Mouse (Mus musculus): Measurements from ENCODE around the gene Olfr484. TPM values are rescaled to one million over a fixed set of nuclear protein-coding genes. Genes with fewer than 3 reads are reported as not detected.

Olfr484 gene
- polyA plus RNA-seq, 2 experiments = not detected

- WGBS (ENCODE audit: insufficient replicate concordance) = 71% methylated on average over 1 of the region's 1 CpGs
- DNase-seq (ENCODE audit: low read depth in 3 of 3, low spot score in 3 of 3) (no peak), ATAC-seq (ENCODE audit: insufficient read depth) (no peak)
- Histone ChIP-seq H3K9me3 (ENCODE audit: control insufficient read depth, low read length) (no peaks in the 10 kb centered on the region), H3K9ac (replicated peaks) (no peak within 1 kb of the TSS), H3K4me2 (ENCODE audit: low read depth) (no peak within 1 kb of the TSS), H3K4me3 (ENCODE audit: insufficient read depth in 1 of 2, low read depth in 2 of 2, low read length in 2 of 2) (no peak within 1 kb of the TSS), H3K27ac (no peak within 1 kb of the TSS), H3K36me3 (replicated peaks; ENCODE audit: control insufficient read depth, insufficient read depth, low read depth) (no peaks in the 10 kb centered on the region), H3K27me3 (ENCODE audit: control insufficient read depth, insufficient read depth, low read length) (no peaks in the 10 kb centered on the region), H3K4me1 (replicated peaks; ENCODE audit: control insufficient read depth in 2 of 2, insufficient read depth in 2 of 2, low read length in 1 of 2) (no peaks in the 10 kb centered on the region)
- no peak for TF ChIP-seq EP300 (IDR thresholded peaks at IDR 0.05; ENCODE audit: low read depth)
- TF ChIP-seq CTCF (IDR thresholded peaks at IDR 0.05; ENCODE audit: low read depth) = no peak
Measured at GRCm38 (mm10) chr7:108100549-108100948, 26.7 kb downstream of the Olfr484 start, which contains the start of gene Olfr483. Gene Olfr483, plus strand, starts transcription at chr7:108100849.

GRCm38 (mm10) chr7:108097486-108097885, 29.8 kb downstream of the Olfr484 start, which contains the start of gene Olfr482:
Gene Olfr482, minus strand, starts transcription at chr7:108097586.
- no peak within 1 kb of the TSS for H3K4me3 ChIP-seq (ENCODE audit: insufficient read depth in 1 of 2, low read depth in 2 of 2, low read length in 2 of 2)
- no peaks in the 10 kb centered on the region for H3K36me3 ChIP-seq (replicated peaks; ENCODE audit: control insufficient read depth, insufficient read depth, low read depth)
- TF ChIP-seq CTCF (IDR thresholded peaks at IDR 0.05; ENCODE audit: low read depth) (no peak), EP300 (IDR thresholded peaks at IDR 0.05; ENCODE audit: low read depth) (no peak)
- no peak within 1 kb of the TSS for H3K4me2 ChIP-seq (ENCODE audit: low read depth)
- no peaks in the 10 kb centered on the region for H3K4me1 ChIP-seq (replicated peaks; ENCODE audit: control insufficient read depth in 2 of 2, insufficient read depth in 2 of 2, low read length in 1 of 2)
- no peak within 1 kb of the TSS for H3K9ac ChIP-seq (replicated peaks)
- DNase-seq (ENCODE audit: low read depth in 3 of 3, low spot score in 3 of 3) (no peak), ATAC-seq (ENCODE audit: insufficient read depth) (no peak)
- H3K9me3 ChIP-seq (ENCODE audit: control insufficient read depth, low read length) = no peaks in the 10 kb centered on the region
- no peaks in the 10 kb centered on the region for H3K27me3 ChIP-seq (ENCODE audit: control insufficient read depth, insufficient read depth, low read length)
- WGBS (ENCODE audit: insufficient replicate concordance) = 65% methylated on average over 1 of the region's 1 CpGs
- H3K27ac ChIP-seq = no peak within 1 kb of the TSS

GRCm38 (mm10) chr7:108079555-108079954, 47.7 kb downstream of the Olfr484 start, which contains the start of gene Olfr481:
Gene Olfr481, plus strand, starts transcription at chr7:108079855.
- H3K4me2 ChIP-seq (ENCODE audit: low read depth) = no peak within 1 kb of the TSS
- H3K27me3 ChIP-seq (ENCODE audit: control insufficient read depth, insufficient read depth, low read length) = no peaks in the 10 kb centered on the region
- H3K4me3 ChIP-seq (ENCODE audit: insufficient read depth in 1 of 2, low read depth in 2 of 2, low read length in 2 of 2) = no peak within 1 kb of the TSS
- TF ChIP-seq CTCF (IDR thresholded peaks at IDR 0.05; ENCODE audit: low read depth) (no peak), EP300 (IDR thresholded peaks at IDR 0.05; ENCODE audit: low read depth) (no peak)
- no peak for DNase-seq (ENCODE audit: low read depth in 3 of 3, low spot score in 3 of 3)
- H3K9me3 ChIP-seq (ENCODE audit: control insufficient read depth, low read length) = no peaks in the 10 kb centered on the region
- H3K27ac ChIP-seq = no peak within 1 kb of the TSS
- H3K9ac ChIP-seq (replicated peaks) = no peak within 1 kb of the TSS
- ATAC-seq (ENCODE audit: insufficient read depth) = no peak
- H3K36me3 ChIP-seq (replicated peaks; ENCODE audit: control insufficient read depth, insufficient read depth, low read depth) = no peaks in the 10 kb centered on the region
- no peaks in the 10 kb centered on the region for H3K4me1 ChIP-seq (replicated peaks; ENCODE audit: control insufficient read depth in 2 of 2, insufficient read depth in 2 of 2, low read length in 1 of 2)

Other genes starting within 250 kb of the Olfr484 start
- not detected in 2 replicates for gene Olfr472, start 229.5 kb downstream of the Olfr484 start, polyA plus RNA-seq (2012; rRNA removed)
- not detected in 2 replicates for gene Olfr472, start 229.5 kb downstream of the Olfr484 start, polyA plus RNA-seq (2014; fragmentation: Nextera tagmentation; extraction: Ambion mirVana)
- not detected in 2 replicates for gene Olfr473, start 197.0 kb downstream of the Olfr484 start, polyA plus RNA-seq (2012; rRNA removed)
- not detected in 2 replicates for gene Olfr473, start 197.0 kb downstream of the Olfr484 start, polyA plus RNA-seq (2014; fragmentation: Nextera tagmentation; extraction: Ambion mirVana)
- not detected in 2 replicates for gene Olfr474, start 172.8 kb downstream of the Olfr484 start, polyA plus RNA-seq (2012; rRNA removed)
- gene Olfr474, start 172.8 kb downstream of the Olfr484 start, polyA plus RNA-seq (2014; fragmentation: Nextera tagmentation; extraction: Ambion mirVana) = not detected in 2 replicates
- not detected in 2 replicates for gene Olfr476, start 162.6 kb downstream of the Olfr484 start, polyA plus RNA-seq (2012; rRNA removed)
- not detected in 2 replicates for gene Olfr476, start 162.6 kb downstream of the Olfr484 start, polyA plus RNA-seq (2014; fragmentation: Nextera tagmentation; extraction: Ambion mirVana)
- gene Olfr477, start 140.8 kb downstream of the Olfr484 start, polyA plus RNA-seq (2012; rRNA removed) = not detected in 2 replicates
- gene Olfr477, start 140.8 kb downstream of the Olfr484 start, polyA plus RNA-seq (2014; fragmentation: Nextera tagmentation; extraction: Ambion mirVana) = not detected in 2 replicates
- gene Olfr478, start 93.5 kb downstream of the Olfr484 start, polyA plus RNA-seq (2012; rRNA removed) = not detected in 2 replicates
- gene Olfr478, start 93.5 kb downstream of the Olfr484 start, polyA plus RNA-seq (2014; fragmentation: Nextera tagmentation; extraction: Ambion mirVana) = not detected in 2 replicates
- not detected in 2 replicates for gene Olfr479, start 76.8 kb downstream of the Olfr484 start, polyA plus RNA-seq (2012; rRNA removed)
- gene Olfr479, start 76.8 kb downstream of the Olfr484 start, polyA plus RNA-seq (2014; fragmentation: Nextera tagmentation; extraction: Ambion mirVana) = not detected in 2 replicates
- not detected in 2 replicates for gene Olfr480, start 60.1 kb downstream of the Olfr484 start, polyA plus RNA-seq (2012; rRNA removed)
- gene Olfr480, start 60.1 kb downstream of the Olfr484 start, polyA plus RNA-seq (2014; fragmentation: Nextera tagmentation; extraction: Ambion mirVana) = not detected in 2 replicates
- gene Olfr481, start 47.6 kb downstream of the Olfr484 start, polyA plus RNA-seq (2012; rRNA removed) = not detected in 2 replicates
- not detected in 2 replicates for gene Olfr481, start 47.6 kb downstream of the Olfr484 start, polyA plus RNA-seq (2014; fragmentation: Nextera tagmentation; extraction: Ambion mirVana)
- gene Olfr482, start 29.9 kb downstream of the Olfr484 start, polyA plus RNA-seq (2012; rRNA removed) = 0.01 TPM in 2 replicates
- not detected in 2 replicates for gene Olfr482, start 29.9 kb downstream of the Olfr484 start, polyA plus RNA-seq (2014; fragmentation: Nextera tagmentation; extraction: Ambion mirVana)
- gene Olfr483, start 26.6 kb downstream of the Olfr484 start, polyA plus RNA-seq (2012; rRNA removed) = not detected in 2 replicates
- gene Olfr483, start 26.6 kb downstream of the Olfr484 start, polyA plus RNA-seq (2014; fragmentation: Nextera tagmentation; extraction: Ambion mirVana) = not detected in 2 replicates
- not detected in 2 replicates for gene Olfr485, start 32.4 kb upstream of the Olfr484 start, polyA plus RNA-seq (2012; rRNA removed)
- not detected in 2 replicates for gene Olfr485, start 32.4 kb upstream of the Olfr484 start, polyA plus RNA-seq (2014; fragmentation: Nextera tagmentation; extraction: Ambion mirVana)
- gene Olfr486, start 45.3 kb upstream of the Olfr484 start, polyA plus RNA-seq (2012; rRNA removed) = not detected in 2 replicates
- gene Olfr486, start 45.3 kb upstream of the Olfr484 start, polyA plus RNA-seq (2014; fragmentation: Nextera tagmentation; extraction: Ambion mirVana) = not detected in 2 replicates
- not detected in 2 replicates for gene Olfr487, start 87.2 kb upstream of the Olfr484 start, polyA plus RNA-seq (2012; rRNA removed)
- not detected in 2 replicates for gene Olfr487, start 87.2 kb upstream of the Olfr484 start, polyA plus RNA-seq (2014; fragmentation: Nextera tagmentation; extraction: Ambion mirVana)
- not detected in 2 replicates for gene Olfr488, start 130.9 kb upstream of the Olfr484 start, polyA plus RNA-seq (2012; rRNA removed)
- gene Olfr488, start 130.9 kb upstream of the Olfr484 start, polyA plus RNA-seq (2014; fragmentation: Nextera tagmentation; extraction: Ambion mirVana) = not detected in 2 replicates
- not detected in 2 replicates for gene Olfr490, start 161.5 kb upstream of the Olfr484 start, polyA plus RNA-seq (2012; rRNA removed)
- gene Olfr490, start 161.5 kb upstream of the Olfr484 start, polyA plus RNA-seq (2014; fragmentation: Nextera tagmentation; extraction: Ambion mirVana) = not detected in 2 replicates
- gene Olfr491, start 186.0 kb upstream of the Olfr484 start, polyA plus RNA-seq (2012; rRNA removed) = not detected in 2 replicates
- gene Olfr491, start 186.0 kb upstream of the Olfr484 start, polyA plus RNA-seq (2014; fragmentation: Nextera tagmentation; extraction: Ambion mirVana) = not detected in 2 replicates
- not detected in 2 replicates for gene Olfr492, start 196.2 kb upstream of the Olfr484 start, polyA plus RNA-seq (2012; rRNA removed)
- not detected in 2 replicates for gene Olfr492, start 196.2 kb upstream of the Olfr484 start, polyA plus RNA-seq (2014; fragmentation: Nextera tagmentation; extraction: Ambion mirVana)
- not detected in 2 replicates for gene Olfr493, start 219.5 kb upstream of the Olfr484 start, polyA plus RNA-seq (2012; rRNA removed)
- not detected in 2 replicates for gene Olfr493, start 219.5 kb upstream of the Olfr484 start, polyA plus RNA-seq (2014; fragmentation: Nextera tagmentation; extraction: Ambion mirVana)
- gene Olfr494, start 237.9 kb upstream of the Olfr484 start, polyA plus RNA-seq (2012; rRNA removed) = not detected in 2 replicates
- not detected in 2 replicates for gene Olfr494, start 237.9 kb upstream of the Olfr484 start, polyA plus RNA-seq (2014; fragmentation: Nextera tagmentation; extraction: Ambion mirVana)